Mouse (Mus musculus) left cerebral cortex, postnatal 10 days (tissue): ENCODE measurements around the gene H2-M10.3. TPM values are rescaled to one million over a fixed set of nuclear protein-coding genes. Genes with fewer than 3 reads are reported as not detected.
"Not testable (repeated sequence)": the region's sequence is repeated elsewhere in the genome, so short reads cannot be mapped to it uniquely, and the experiment has no call there.

Experiments
- DNase-seq, 2 experiments: peaks; one replicate each; pipeline ENCODE4 v3.0.0; 2021 to 2022; ENCODE audit warnings: low spot score in 2 of 2, mixed read lengths in 1 of 2; ENCODE audit errors: extremely low spot score in 1 of 2
- intact Hi-C: fragments of 180-260 bp; cut with DNase I; formaldehyde crosslinking; loops from one replicate; pipeline ENCODE4 v1.15.1; 2025
- total RNA-seq, 2 experiments: library from RNA; stranded (reverse); gene quantifications; 2 replicates each; pipeline ENCODE4 v1.2.3; 2021

Gene H2-M10.3
- total RNA-seq = not detected

DNA sequence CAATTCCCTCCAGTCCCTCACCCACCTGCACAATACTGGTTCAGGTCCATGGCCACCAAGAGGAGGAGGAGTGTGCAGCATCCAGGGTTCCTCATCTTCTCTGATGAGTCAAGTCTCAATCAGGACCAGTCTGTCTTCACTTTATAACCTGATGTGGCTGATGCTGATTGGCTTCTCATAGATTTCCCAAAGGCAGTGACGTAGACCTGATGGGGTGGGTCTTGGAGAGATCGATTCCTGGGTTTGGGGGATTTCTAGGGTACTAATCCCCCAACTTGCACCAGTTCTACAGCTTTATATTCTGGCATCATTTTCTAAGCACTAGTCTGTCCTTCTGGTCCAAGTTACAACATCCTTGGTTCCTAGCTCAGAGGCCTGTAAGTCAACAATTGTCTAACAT, at the start of gene H2-M10.3:
H2-M10.3 (minus strand) TSS at position 101 of the 400 bp plus-strand sequence.
- not testable (repeated sequence) for DNase-seq

DNA sequence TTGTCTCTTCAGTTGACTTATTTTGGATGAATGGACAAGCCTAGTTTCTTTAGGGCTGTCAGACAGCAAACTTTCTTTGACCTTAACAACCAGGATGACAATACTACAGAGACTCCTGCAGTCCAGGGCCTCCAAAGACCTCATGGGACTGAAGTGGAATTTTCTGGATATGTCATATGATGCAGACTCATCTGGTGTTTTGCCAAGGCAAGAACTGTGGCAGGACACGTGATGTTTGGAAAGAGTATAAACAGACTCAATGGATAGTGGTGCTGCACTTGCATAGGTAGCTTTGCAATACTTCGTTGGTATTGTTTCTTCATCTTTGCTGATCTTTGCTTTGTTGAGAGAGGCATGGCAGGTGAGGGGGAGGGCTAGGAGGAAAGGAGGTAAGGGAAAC, 49.2 kb upstream of the H2-M10.3 start:
- DNase-seq = no peak
- intact Hi-C loops = loop anchor here (5.0 kb wide), 1 partner anchor 110 kb away; no protein-coding TSS in a partner anchor

More for the DNA sequence above, at the start of gene H2-M10.3:
- intact Hi-C loops = not testable (repeated sequence)

DNA sequence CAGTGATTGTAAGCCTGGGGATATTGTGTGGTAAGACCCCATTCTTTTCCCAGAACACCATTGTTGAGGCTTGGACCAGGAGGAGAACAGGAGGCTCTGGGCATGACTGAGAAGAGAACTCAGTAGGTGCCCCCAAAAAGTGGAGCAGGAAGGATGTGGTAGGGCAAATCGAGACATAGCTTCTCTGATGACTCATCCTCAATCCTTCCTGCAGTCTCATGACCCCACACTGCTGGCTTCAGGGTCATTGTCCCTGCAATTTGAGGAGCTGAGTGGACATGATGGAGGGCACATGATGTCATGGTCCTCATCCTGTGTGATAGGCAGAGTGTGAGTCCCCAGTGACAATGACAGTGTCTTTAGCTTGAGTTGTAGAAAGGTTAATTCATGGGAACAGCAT, 47.2 kb upstream of the H2-M10.3 start:
- intact Hi-C loops = loop anchor here (5.0 kb wide), 1 partner anchor 108 kb away; no protein-coding TSS in a partner anchor
- DNase-seq = no peak

DNA sequence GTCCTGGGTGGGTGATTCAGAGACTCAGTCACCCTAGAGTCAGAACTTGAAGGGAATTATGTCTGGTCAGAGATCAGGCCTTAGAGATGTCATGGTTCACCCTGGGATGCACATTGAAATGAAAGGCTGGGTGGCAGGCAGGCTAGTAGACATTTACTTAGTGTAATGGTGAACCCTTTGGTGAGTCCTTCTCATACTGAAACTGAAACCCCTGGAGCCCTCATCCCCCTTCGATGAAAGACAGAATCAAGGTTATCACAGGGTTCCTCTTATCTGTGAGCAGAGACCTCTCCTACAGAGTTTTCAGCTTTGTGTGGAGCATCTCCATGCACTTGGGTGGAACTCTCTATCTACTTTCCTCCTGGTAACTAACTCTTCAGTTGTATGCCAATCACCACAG, 46.1 kb upstream of the H2-M10.3 start:
- DNase-seq = no peak
- intact Hi-C loops = no loop called here

DNA sequence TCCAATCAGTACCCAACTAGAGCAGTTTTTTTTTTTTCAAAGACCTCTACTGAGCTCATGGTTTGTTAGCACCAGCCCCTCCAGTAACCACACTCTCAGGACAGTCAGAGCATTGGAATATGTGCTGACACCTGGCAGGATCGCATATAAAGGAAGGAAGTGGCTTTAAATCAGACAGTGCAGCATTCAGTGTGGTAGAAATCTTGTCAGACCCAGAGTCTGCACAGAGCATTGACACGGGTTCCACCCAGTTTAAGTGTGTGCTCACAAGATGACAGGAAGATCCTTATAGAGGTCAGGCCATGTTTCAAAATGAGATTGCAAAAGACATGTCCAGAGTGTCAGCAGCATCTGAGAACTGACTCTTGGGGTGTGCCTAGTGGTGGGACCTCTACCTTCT, 21.7 kb upstream of the H2-M10.3 start:
- DNase-seq = no peak
- intact Hi-C loops = no loop called here

DNA sequence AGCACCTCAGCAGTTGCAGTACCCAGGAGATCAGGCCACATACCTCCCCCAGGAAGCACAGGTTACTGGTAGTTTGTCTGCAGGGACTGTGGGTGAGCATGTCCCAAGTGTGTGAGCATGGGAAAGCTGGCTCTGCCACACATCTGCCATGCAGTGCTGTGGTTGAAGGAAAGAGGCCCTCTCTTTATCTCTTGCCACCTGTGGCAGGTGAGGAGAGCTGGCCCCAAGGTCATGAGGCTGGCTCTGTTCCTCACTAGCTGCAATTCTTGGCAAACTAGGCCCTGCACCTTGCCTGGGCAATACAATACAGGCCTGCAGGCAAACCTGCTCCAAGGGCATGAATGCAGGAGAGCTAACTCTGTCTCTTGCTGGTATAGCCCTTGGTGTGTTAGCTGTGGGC, 5.8 kb downstream of the H2-M10.3 start:
- DNase-seq, intact Hi-C loops: not testable (repeated sequence)

DNA sequence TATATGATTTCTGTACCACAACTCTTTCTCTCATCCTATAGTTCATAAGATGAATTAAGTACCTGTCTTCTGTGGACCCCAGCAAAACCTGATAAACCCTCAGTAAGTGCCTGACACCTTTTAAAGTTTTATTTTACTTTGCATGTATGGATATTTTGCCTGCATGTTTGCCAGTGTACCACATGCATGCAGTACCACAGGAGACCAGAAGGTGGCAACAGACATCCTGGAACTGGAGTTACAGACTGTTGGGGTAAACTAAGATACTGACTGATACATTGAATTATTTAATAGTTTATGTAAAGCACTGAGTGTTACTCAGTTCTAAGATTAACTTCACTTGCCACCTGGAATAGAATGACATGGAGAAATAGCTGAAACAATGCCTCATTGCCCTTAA, 10.7 kb downstream of the H2-M10.3 start:
- intact Hi-C loops = loop anchor here (2.0 to 5.0 kb wide), 5 partner anchors 50 to 450 kb away; no protein-coding TSS in a partner anchor
- peak; percentile 24 to 40 for DNase-seq

DNA sequence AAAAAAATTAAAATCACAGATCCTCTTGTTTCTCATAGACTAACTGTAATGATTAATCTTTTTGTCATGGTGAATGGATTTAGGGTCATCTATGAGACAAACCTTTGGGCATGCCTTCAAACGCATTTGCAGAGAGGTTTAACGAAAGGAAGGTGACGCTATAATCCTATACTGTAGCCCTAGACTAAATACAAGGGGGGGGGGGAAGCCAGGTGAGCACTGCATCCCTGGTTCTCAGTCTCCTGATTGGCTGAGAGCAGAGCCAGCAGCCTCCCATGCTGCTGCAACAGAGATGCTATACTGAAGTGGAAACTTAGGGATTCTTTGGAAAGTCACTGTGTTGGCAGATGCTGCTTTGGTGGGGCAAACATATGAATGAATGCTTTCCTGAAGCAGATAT, 12.5 kb downstream of the H2-M10.3 start:
- DNase-seq = no peak
- intact Hi-C loops = loop anchor here (2.0 to 5.0 kb wide), 5 partner anchors 48 to 452 kb away; no protein-coding TSS in a partner anchor

DNA sequence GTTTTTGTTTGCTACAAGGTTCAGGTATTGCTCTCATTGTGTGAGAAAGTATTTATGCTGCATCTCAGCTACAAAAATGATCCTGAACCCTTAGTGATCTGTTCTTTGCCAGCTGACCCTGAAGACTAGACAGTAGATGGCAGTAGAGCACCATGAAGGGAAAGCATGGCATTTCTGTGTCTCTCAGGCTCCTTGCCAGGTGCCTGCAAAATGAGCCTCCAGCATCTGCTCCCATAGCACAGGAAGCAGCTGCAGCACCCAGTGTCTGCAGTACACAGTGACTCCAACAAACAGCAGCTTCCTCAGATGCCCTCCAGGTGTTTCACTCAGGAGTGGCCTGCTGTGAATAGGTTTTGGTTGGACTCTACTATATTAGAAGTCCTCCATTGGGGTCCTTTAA, 12.9 kb downstream of the H2-M10.3 start:
- DNase-seq = peak; percentile 77 to 81
- intact Hi-C loops = loop anchor here (5.0 kb wide), 4 partner anchors 48 to 452 kb away; no protein-coding TSS in a partner anchor

DNA sequence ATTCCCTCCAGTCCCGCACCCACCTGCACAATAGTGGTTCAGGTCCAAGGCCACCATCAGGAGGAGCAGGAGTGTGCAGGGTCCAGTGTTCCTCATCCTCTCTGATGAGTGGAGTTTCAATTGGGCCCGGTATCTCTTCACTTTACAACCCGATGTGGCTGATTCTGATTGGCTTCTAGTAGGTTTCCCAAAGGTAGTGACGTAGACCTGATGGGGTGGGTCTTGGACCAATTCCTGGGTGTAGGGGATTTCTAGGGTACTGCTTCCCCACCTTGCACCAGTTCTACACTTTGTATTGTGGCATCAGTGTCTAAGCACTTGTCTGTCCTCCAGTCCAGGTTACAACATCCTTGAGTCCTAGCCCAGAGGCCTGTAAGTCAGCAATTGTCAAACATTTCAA, 42.2 kb downstream of the H2-M10.3 start, which contains the start of gene H2-M10.1:
H2-M10.1 (minus strand) TSS at position 101 of the 400 bp plus-strand sequence.
- no peak for DNase-seq
- intact Hi-C loops = no loop called here

DNA sequence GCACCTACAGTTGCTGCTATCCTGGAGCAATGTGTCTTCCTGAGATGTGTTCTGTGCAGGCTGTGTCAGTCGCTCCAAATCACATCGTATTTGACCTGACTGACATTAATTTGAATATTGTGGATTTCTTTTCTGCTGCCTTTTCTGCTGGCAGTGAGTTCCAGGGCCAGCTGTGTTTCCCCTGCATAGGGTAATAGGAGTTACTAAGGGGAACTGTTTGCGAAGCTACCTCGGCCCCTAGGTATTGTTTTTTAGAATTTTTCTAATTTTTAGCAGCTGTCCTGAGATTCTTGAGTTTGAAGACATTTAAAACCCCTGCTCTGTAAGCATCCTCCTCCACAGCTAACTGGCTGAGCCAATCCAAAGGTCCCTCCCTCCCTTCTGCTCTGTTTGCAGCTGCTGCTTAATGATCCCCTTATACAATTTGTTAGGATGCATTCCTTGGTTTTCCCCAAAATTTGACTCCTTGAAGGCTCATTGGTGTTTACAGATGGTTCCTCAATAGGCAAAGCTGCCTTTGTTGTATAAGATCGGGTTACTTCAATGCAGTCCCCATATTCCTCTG, 52.4 kb downstream of the H2-M10.3 start:
- intact Hi-C loops = no loop called here

DNA sequence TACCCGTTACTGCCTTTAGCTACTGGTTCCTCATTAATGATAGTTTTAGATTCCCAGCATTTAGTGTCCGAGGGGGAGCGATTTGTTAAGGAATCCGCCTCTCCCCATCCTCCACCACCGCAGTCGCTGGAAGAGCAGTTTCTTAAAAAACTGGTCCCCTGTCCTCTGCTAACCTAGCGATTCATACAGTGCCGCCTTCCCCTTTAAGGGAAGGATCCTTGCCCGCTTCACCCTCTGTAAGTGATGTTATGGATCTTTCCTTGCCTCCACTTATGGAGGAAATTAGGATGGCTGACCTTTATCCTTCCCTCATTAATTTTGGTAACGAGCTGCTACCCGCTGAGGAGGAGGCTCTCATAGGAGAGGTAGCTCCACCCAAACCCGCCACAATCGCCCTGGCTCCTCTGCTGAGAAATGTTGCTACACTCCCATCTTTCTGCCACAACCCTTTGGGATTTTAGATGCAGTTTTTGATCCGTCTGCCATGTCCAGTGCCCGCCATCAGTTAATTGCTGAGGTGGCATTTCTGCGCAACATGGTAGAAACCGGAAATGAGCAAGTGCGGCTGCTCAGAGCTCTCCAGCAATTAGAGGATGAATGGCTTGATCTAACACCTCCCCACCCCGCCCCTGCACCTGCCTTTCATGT, 53.1 kb downstream of the H2-M10.3 start:
- peak; percentile 60 to 62 for DNase-seq
- intact Hi-C loops = no loop called here

More for the DNA sequence above, 52.4 kb downstream of the H2-M10.3 start:
- no peak for DNase-seq

Other genes starting within 250 kb of the H2-M10.3 start
- gene Gm19684, start 246.7 kb downstream of the H2-M10.3 start, total RNA-seq = not detected
- not detected for gene Gm7030, start 239.0 kb downstream of the H2-M10.3 start, total RNA-seq
- not detected for gene Gm8909, start 199.9 kb downstream of the H2-M10.3 start, total RNA-seq
- gene H2-T3, start 178.1 kb downstream of the H2-M10.3 start, total RNA-seq = not detected
- 10 to 100 TPM; 43.0 to 51.8 TPM for gene Rpp21, start 110.3 kb downstream of the H2-M10.3 start, total RNA-seq
- 10 to 100 TPM; 18.9 to 19.7 TPM for gene Trim39, start 96.2 kb downstream of the H2-M10.3 start, total RNA-seq
- not detected for gene H2-M10.2, start 81.9 kb downstream of the H2-M10.3 start, total RNA-seq
- not detected for gene H2-M10.1, start 42.3 kb downstream of the H2-M10.3 start, total RNA-seq
- not detected for gene H2-M10.4, start 93.9 kb upstream of the H2-M10.3 start, total RNA-seq
- gene H2-M11, start 178.7 kb upstream of the H2-M10.3 start, total RNA-seq = not detected